Mouse (Mus musculus): Measurements from ENCODE around the gene Adam1a. TPM values are rescaled to one million over a fixed set of nuclear protein-coding genes. Genes with fewer than 3 reads are reported as not detected.
"Not testable (repeated sequence)": the region's sequence is repeated elsewhere in the genome, so short reads cannot be mapped to it uniquely, and the experiment has no call there.

Adam1a gene
- polyA plus RNA-seq, 1 experiment from 2014 or later, result 6.9 TPM

DNA sequence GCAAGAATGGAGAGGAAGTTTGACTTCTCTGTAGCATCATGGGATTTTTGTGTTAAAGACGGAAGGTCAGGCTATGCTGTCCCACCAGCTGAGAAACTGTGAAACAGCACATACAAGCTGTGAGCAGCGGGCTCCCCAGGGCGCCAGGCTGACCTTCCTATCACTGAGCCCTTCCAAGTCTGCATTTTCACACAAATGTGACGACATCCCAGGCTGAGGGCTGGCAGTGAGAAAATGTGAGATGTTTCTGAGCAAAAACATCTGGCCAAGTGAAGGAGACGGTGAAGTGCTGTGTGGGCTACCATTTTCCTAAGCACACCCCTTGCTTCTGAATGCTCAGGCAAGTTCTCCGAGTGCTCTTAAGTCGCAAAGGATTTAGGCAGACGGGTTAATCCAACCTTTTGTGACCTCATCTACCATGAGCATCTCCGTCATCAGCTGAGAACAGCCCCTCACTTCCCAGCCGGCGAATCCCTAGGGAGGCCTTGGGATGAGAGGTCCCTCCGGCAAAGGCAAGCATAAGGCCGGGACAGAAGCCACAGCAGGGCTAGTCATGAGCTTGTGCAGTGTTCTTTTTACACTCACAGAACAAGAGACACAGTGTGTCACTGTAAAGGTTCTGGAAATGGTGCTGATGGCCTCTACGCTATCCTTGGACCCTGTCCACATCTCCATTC lies 19.4 kb downstream of the Adam1a start:
- Histone ChIP-seq H3K9me3 (ENCODE audit: control insufficient read depth, low read length) (no peaks in the 10 kb centered on the region), H3K27ac (replicated peaks; ENCODE audit: low read depth, low read length) (no peak overlapping the region), H3K36me3 (ENCODE audit: control insufficient read depth, insufficient read depth, low read length) (peaks cover 85% of the 10 kb centered on the region), H3K4me1 (ENCODE audit: control insufficient read depth, insufficient read depth, low read length) (no peaks in the 10 kb centered on the region), H3K4me3 (replicated peaks; ENCODE audit: low read depth, low read length) (no peak overlapping the region), H3K4me2 (ENCODE audit: low read length) (no peak overlapping the region), H3K9ac (replicated peaks; ENCODE audit: low read length) (no peak overlapping the region), H3K27me3 (ENCODE audit: control insufficient read depth, insufficient read depth, low read length) (no peaks in the 10 kb centered on the region)
- DNase-seq (no peak), ATAC-seq (ENCODE audit: low FRiP score, low TSS enrichment) (no peak)
- 90% methylated on average over 14 of the region's 14 CpGs for WGBS

DNA sequence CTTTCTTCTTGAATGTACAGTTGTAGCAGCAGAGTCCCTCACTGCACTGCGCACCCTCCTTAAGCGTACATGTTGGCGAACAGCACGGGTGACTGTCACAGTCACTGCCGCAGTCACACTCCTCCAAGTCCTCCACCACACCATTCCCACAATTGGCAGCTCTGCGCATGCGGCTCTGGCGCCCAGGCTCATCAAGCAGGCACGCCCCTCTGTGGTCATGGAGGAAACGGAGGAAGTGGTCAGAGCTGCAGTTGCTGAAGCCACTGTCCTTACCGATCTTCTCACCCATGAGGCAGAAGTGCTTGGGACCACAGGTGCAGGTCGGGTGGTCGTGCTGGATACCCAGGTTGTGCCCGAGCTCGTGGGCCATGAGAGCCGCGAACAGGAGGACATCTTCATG lies 25.5 kb downstream of the Adam1a start:
- ATAC-seq (ENCODE audit: low FRiP score, low TSS enrichment); H3K9ac ChIP-seq (replicated peaks; ENCODE audit: low read length); DNase-seq; H3K27ac ChIP-seq (replicated peaks; ENCODE audit: low read depth, low read length); H3K4me2 ChIP-seq (ENCODE audit: low read length); H3K9me3 ChIP-seq (ENCODE audit: control insufficient read depth, low read length); H3K4me3 ChIP-seq (replicated peaks; ENCODE audit: low read depth, low read length); H3K27me3 ChIP-seq (ENCODE audit: control insufficient read depth, insufficient read depth, low read length); H3K4me1 ChIP-seq (ENCODE audit: control insufficient read depth, insufficient read depth, low read length): not testable (repeated sequence)
- peaks cover 56% of the 10 kb centered on the region for H3K36me3 ChIP-seq (ENCODE audit: control insufficient read depth, insufficient read depth, low read length)
- 93% methylated on average over 11 of the region's 17 CpGs for WGBS

DNA sequence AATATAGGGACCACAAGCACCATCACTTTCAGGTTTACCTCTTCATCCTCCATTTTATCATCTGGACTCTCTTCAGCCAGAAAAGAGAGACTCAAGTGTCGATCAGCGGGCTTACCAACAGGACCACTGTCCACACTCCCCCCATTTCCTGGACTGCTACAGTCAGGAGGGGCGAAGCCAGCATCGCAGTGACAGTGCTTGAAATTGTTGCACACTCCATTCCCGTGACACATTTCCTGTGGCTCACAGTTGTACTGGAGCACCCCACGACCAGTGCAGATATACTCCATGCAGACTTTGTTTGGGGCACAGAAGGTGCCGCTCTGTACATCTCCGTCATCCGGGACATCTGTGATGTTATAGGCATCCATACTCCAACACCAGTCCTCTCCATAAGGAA lies 26.3 kb downstream of the Adam1a start:
- WGBS, result 95% methylated on average over 9 of the region's 9 CpGs
- no peak for DNase-seq
- no peaks in the 10 kb centered on the region for H3K4me1 ChIP-seq (ENCODE audit: control insufficient read depth, insufficient read depth, low read length)
- no peaks in the 10 kb centered on the region for H3K27me3 ChIP-seq (ENCODE audit: control insufficient read depth, insufficient read depth, low read length)
- H3K4me2 ChIP-seq (ENCODE audit: low read length), result no peak overlapping the region
- H3K9me3 ChIP-seq (ENCODE audit: control insufficient read depth, low read length), result no peaks in the 10 kb centered on the region
- no peak overlapping the region for H3K27ac ChIP-seq (replicated peaks; ENCODE audit: low read depth, low read length)
- ATAC-seq (ENCODE audit: low FRiP score, low TSS enrichment), result no peak
- H3K36me3 ChIP-seq (ENCODE audit: control insufficient read depth, insufficient read depth, low read length), result peaks cover 48% of the 10 kb centered on the region
- H3K9ac ChIP-seq (replicated peaks; ENCODE audit: low read length), result no peak overlapping the region
- no peak overlapping the region for H3K4me3 ChIP-seq (replicated peaks; ENCODE audit: low read depth, low read length)

DNA sequence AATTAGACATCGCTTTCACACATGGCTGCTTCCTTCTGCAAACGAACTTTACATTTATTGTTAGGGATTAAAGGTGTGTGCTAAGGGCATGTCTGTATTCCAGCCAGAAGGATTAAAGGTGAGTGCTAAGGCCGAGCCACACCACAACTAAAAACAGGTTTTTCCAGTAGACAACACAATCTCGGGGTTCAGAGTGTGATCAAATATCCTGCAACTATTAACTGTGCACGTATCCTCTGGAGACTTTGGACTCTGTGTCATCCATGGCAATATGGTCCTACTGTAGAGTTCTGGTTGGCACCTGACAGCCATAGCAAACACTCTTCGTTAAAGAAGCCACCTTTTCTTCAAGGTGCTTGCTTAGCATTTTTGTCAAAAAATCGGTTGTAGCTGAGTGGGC lies 35.3 kb downstream of the Adam1a start:
- Histone ChIP-seq H3K4me2 (ENCODE audit: low read length) (no peak overlapping the region), H3K9ac (replicated peaks; ENCODE audit: low read length) (no peak overlapping the region), H3K4me1 (ENCODE audit: control insufficient read depth, insufficient read depth, low read length) (no peaks in the 10 kb centered on the region), H3K27ac (replicated peaks; ENCODE audit: low read depth, low read length) (no peak overlapping the region), H3K9me3 (ENCODE audit: control insufficient read depth, low read length) (no peaks in the 10 kb centered on the region), H3K4me3 (replicated peaks; ENCODE audit: low read depth, low read length) (no peak overlapping the region), H3K27me3 (ENCODE audit: control insufficient read depth, insufficient read depth, low read length) (no peaks in the 10 kb centered on the region), H3K36me3 (ENCODE audit: control insufficient read depth, insufficient read depth, low read length) (no peaks in the 10 kb centered on the region)
- DNase-seq (no peak), ATAC-seq (ENCODE audit: low FRiP score, low TSS enrichment) (no peak)
- 82% methylated on average over 7 of the region's 7 CpGs for WGBS

DNA sequence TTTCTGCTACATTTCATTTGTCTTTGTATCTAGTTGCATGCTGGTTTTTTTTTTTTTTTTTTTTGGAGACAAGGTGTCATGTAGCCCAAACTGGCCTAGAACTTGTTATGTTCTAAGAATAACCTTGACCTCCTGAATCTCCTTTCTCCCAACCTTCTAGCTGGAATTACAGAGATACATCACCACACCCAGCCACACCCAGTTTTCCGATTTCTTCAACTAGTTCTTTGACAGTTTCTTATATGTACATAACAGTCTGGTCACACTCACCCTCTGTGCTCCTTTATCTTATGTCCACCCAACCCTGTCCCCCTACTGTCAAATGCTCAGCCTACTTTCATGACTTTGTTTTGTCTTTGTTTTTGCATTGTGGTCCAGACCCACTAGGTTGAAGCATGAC lies 38.4 kb downstream of the Adam1a start:
- DNase-seq, result no peak

DNA sequence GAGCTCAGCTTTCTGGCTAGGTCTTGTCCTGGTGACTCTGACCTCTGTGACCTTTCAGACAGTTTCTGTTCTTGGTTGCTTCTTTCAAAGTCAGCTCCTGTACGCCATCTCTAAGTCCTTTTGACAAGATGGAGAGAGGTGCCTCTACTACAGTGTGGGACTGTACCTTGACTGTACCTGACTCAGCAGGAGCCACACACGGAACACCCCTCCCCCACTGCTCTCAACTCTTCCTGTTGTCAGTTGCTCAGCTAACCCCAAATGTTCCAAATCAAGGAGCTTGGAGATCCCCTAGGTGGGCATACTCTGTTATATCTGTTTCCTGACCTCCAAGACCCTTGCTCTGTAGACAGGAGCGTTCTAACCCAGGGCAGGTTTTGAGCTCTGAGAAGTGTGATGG lies 42.1 kb downstream of the Adam1a start, which contains the start of gene Adam1b:
Gene Adam1b, minus strand, starts transcription at position 205 of the 400 bp plus-strand sequence.
- WGBS, result 87% methylated on average over 3 of the region's 3 CpGs
- no peaks in the 10 kb centered on the region for H3K4me1 ChIP-seq (ENCODE audit: control insufficient read depth, insufficient read depth, low read length)
- H3K4me2 ChIP-seq (ENCODE audit: low read length), result no peak within 1 kb of the TSS
- ATAC-seq (ENCODE audit: low FRiP score, low TSS enrichment), result no peak
- no peak within 1 kb of the TSS for H3K9ac ChIP-seq (replicated peaks; ENCODE audit: low read length)
- DNase-seq, result no peak
- no peak within 1 kb of the TSS for H3K4me3 ChIP-seq (replicated peaks; ENCODE audit: low read depth, low read length)
- H3K36me3 ChIP-seq (ENCODE audit: control insufficient read depth, insufficient read depth, low read length), result no peaks in the 10 kb centered on the region
- no peak within 1 kb of the TSS for H3K27ac ChIP-seq (replicated peaks; ENCODE audit: low read depth, low read length)
- H3K27me3 ChIP-seq (ENCODE audit: control insufficient read depth, insufficient read depth, low read length), result no peaks in the 10 kb centered on the region
- no peaks in the 10 kb centered on the region for H3K9me3 ChIP-seq (ENCODE audit: control insufficient read depth, low read length)

More for the DNA sequence above, 38.4 kb downstream of the Adam1a start:
- Histone ChIP-seq H3K36me3 (ENCODE audit: control insufficient read depth, insufficient read depth, low read length) (no peaks in the 10 kb centered on the region), H3K9ac (replicated peaks; ENCODE audit: low read length) (no peak overlapping the region), H3K4me1 (ENCODE audit: control insufficient read depth, insufficient read depth, low read length) (no peaks in the 10 kb centered on the region), H3K9me3 (ENCODE audit: control insufficient read depth, low read length) (no peaks in the 10 kb centered on the region), H3K4me2 (ENCODE audit: low read length) (no peak overlapping the region), H3K27ac (replicated peaks; ENCODE audit: low read depth, low read length) (no peak overlapping the region), H3K4me3 (replicated peaks; ENCODE audit: low read depth, low read length) (no peak overlapping the region), H3K27me3 (ENCODE audit: control insufficient read depth, insufficient read depth, low read length) (no peaks in the 10 kb centered on the region)
- ATAC-seq (ENCODE audit: low FRiP score, low TSS enrichment), result no peak
- 95% methylated on average over 1 of the region's 1 CpGs for WGBS

DNA sequence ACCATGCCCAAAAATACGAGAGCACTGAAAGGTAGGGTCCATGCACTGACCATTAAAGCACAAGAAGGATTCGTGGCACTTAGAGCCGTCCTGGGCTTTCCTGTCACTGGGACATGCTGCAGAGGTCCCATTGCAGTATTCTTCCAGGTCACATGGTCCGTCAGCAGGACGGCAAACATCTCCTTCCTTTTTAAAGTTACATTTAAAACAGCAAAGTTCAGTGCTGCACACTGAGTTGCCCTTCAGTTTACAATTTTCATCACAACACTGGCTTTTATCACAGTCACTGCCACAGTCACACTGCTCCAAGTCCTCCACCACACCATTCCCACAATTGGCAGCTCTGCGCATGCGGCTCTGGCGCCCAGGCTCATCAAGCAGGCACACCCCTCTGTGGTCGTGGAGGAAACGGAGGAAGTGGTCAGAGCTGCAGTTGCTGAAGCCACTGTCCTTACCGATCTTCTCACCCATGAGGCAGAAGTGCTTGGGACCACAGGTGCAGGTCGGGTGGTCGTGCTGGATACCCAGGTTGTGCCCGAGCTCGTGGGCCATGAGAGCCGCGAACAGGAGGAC lies 43.8 kb downstream of the Adam1a start:
- not testable (repeated sequence) for H3K9me3 ChIP-seq (ENCODE audit: control insufficient read depth, low read length); H3K4me1 ChIP-seq (ENCODE audit: control insufficient read depth, insufficient read depth, low read length); H3K4me3 ChIP-seq (replicated peaks; ENCODE audit: low read depth, low read length); DNase-seq; H3K27me3 ChIP-seq (ENCODE audit: control insufficient read depth, insufficient read depth, low read length); ATAC-seq (ENCODE audit: low FRiP score, low TSS enrichment); H3K27ac ChIP-seq (replicated peaks; ENCODE audit: low read depth, low read length); H3K36me3 ChIP-seq (ENCODE audit: control insufficient read depth, insufficient read depth, low read length); H3K4me2 ChIP-seq (ENCODE audit: low read length); H3K9ac ChIP-seq (replicated peaks; ENCODE audit: low read length)
- WGBS, result 85% methylated on average over 10 of the region's 17 CpGs

DNA sequence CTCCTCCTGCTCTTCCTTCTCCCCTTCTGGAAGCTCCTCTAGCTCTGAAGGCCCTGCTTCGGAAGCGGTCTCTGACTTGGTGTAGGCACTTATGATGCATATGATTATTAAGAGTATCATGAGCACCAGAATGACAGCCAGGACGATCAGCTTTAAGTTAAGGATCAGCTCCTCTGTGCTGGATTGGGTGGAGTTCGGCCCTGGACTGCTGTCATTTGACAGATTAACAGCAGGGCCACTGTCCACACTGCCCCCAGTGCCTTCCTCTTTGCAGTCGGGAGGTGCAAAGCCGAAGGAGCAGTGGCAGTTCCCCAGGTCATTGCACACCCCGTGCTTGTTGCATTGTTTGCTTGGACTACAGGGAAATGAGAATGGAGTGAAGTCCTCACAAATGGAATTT lies 44.6 kb downstream of the Adam1a start:
- DNase-seq (no peak), ATAC-seq (ENCODE audit: low FRiP score, low TSS enrichment) (no peak)
- H3K4me3 ChIP-seq (replicated peaks; ENCODE audit: low read depth, low read length), result no peak overlapping the region
- H3K9me3 ChIP-seq (ENCODE audit: control insufficient read depth, low read length), result no peaks in the 10 kb centered on the region
- no peaks in the 10 kb centered on the region for H3K27me3 ChIP-seq (ENCODE audit: control insufficient read depth, insufficient read depth, low read length)
- H3K9ac ChIP-seq (replicated peaks; ENCODE audit: low read length), result no peak overlapping the region
- no peaks in the 10 kb centered on the region for H3K4me1 ChIP-seq (ENCODE audit: control insufficient read depth, insufficient read depth, low read length)
- 82% methylated on average over 7 of the region's 7 CpGs for WGBS
- H3K36me3 ChIP-seq (ENCODE audit: control insufficient read depth, insufficient read depth, low read length), result no peaks in the 10 kb centered on the region
- no peak overlapping the region for H3K27ac ChIP-seq (replicated peaks; ENCODE audit: low read depth, low read length)
- no peak overlapping the region for H3K4me2 ChIP-seq (ENCODE audit: low read length)

DNA sequence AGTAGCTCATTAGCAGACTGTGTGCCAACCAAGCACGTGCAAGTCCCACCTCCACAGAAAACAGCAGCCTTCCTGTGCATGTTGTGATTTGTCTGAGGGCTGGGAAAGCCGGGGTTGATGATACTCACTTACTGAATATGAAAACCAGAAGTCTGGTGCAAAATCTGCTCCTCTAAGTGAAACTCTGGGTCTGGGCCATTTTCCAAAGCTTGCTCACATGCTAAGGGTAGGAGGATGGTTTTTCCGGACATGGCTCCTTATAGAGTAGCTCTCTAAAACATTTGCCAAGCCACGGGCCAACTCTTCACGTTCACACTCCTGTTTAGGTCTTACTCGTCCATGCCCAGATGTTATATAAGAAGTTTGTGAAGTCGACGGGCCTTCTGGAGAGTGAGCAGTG lies 52.0 kb downstream of the Adam1a start:
- Histone ChIP-seq H3K9ac (replicated peaks; ENCODE audit: low read length) (no peak overlapping the region), H3K27me3 (ENCODE audit: control insufficient read depth, insufficient read depth, low read length) (no peaks in the 10 kb centered on the region), H3K27ac (replicated peaks; ENCODE audit: low read depth, low read length) (no peak overlapping the region), H3K36me3 (ENCODE audit: control insufficient read depth, insufficient read depth, low read length) (no peaks in the 10 kb centered on the region), H3K9me3 (ENCODE audit: control insufficient read depth, low read length) (no peaks in the 10 kb centered on the region), H3K4me3 (replicated peaks; ENCODE audit: low read depth, low read length) (no peak overlapping the region), H3K4me1 (ENCODE audit: control insufficient read depth, insufficient read depth, low read length) (no peaks in the 10 kb centered on the region), H3K4me2 (ENCODE audit: low read length) (no peak overlapping the region)
- ATAC-seq (ENCODE audit: low FRiP score, low TSS enrichment) (no peak), DNase-seq (no peak)
- 80% methylated on average over 8 of the region's 8 CpGs for WGBS

Measured in midbrain, embryonic 14.5 days (tissue).